Mouse (Mus musculus) hindbrain, embryonic 16.5 days (tissue): ENCODE results near the gene Tubgcp6. TPM values are rescaled to one million over a fixed set of nuclear protein-coding genes. Genes with fewer than 3 reads are reported as not detected.
A peak's percentile ranks its signal among the peaks of the same experiment; 100 is the strongest.

Source experiments
- ATAC-seq: fragments of 200-750 bp; cut with Nextera tagmentation; 2 replicates; pipeline ENCODE4 v1.8.0; 2017; ENCODE audit warnings: moderate TSS enrichment, moderate library complexity
- H3K27ac ChIP-seq: fragments of 300-500 bp; sonication (generic); 2 replicates; pipeline ENCODE4 v1.5.1; 2014; ENCODE audit warnings: low read depth, mild to moderate bottlenecking, control low read depth, low read length, moderate library complexity
- H3K27me3 ChIP-seq: fragments of 300-500 bp; sonication (generic); replicated peaks from 2 replicates; pipeline ENCODE4 v1.6.1; 2014; ENCODE audit warnings: low read length; ENCODE audit not compliant: control insufficient read depth, insufficient read depth
- H3K36me3 ChIP-seq: fragments of 300-500 bp; sonication (generic); 2 replicates; pipeline ENCODE4 v1.6.1; 2014; ENCODE audit warnings: mild to moderate bottlenecking, low read length, moderate library complexity, mixed read lengths; ENCODE audit not compliant: control insufficient read depth, insufficient read depth
- H3K4me1 ChIP-seq: fragments of 300-500 bp; sonication (generic); 2 replicates; pipeline ENCODE4 v1.6.1; 2014; ENCODE audit warnings: low read depth, low read length; ENCODE audit not compliant: control insufficient read depth, insufficient read depth
- H3K4me2 ChIP-seq: fragments of 300-500 bp; sonication (generic); 2 replicates; pipeline ENCODE4 v1.6.1; 2014; ENCODE audit warnings: mild to moderate bottlenecking, low read length, control low read depth, moderate library complexity
- H3K4me3 ChIP-seq: fragments of 300-500 bp; sonication (generic); 2 replicates; pipeline ENCODE4 v1.5.1; 2014; ENCODE audit warnings: mild to moderate bottlenecking, low read length, control low read depth, moderate library complexity
- H3K9ac ChIP-seq: fragments of 300-500 bp; sonication (generic); 2 replicates; pipeline ENCODE4 v1.6.1; 2014; ENCODE audit warnings: low read depth, mild to moderate bottlenecking, control low read depth, low read length, moderate library complexity
- H3K9me3 ChIP-seq: fragments of 300-500 bp; sonication (generic); 2 replicates; pipeline ENCODE4 v1.6.1; 2014; ENCODE audit warnings: mild to moderate bottlenecking, low read length, moderate library complexity; ENCODE audit not compliant: control insufficient read depth
- WGBS: fragments of 180-500 bp; shearing (Covaris S2); extraction: QIAGEN DNeasy Blood & Tissue Kit; methylation state at CpG from one replicate; pipeline ENCODE4 v1.1.7; 2014; 5-methylcytosine and 5-hydroxymethylcytosine counted together
- polyA plus RNA-seq: library from polyadenylated mRNA; unstranded; fragments of >200 nt; fragmentation: Nextera tagmentation; extraction: Ambion mirVana; gene quantifications from 2 replicates; pipeline ENCODE4 v1.2.1, GENCODE M21; 2015

Gene Tubgcp6
- polyA plus RNA-seq, 1 experiment from 2014 or later, result 15.2 TPM

DNA sequence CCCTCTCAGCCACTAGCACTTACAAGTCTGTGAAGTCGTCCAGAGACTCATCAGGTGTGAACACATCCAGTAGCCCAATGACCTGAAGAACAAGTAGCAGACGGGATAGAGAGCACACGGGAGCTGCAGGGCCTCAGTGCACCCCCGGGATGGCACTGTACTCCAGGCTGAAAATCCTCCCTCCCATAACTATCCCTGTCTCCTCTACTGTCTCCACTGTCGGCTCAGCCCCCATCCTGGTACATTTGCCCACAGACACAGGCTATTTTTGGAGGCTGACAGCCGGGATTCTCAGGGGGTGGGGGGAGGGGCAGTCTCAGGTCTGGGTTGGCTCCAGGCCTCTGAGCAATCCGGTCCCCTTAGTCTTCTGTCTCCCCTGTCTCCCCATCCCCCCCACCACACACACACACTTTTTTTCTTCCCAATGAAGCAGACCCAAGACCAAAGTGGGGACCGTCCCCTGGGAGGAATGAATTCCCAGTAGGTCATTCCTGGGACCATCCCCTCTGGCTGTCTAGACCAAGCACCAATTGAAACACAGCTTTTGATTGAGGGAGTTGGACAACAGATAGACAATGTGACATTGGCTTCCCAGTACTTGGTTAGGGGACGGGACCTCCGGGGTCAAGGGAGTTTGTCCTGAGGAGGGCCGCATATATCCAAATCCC, 14.6 kb upstream of the Tubgcp6 start:
- no peak overlapping the region for H3K27ac ChIP-seq
- no peak for ATAC-seq
- 70% methylated on average over 11 of the region's 11 CpGs for WGBS
- H3K4me3 ChIP-seq, result no peak overlapping the region
- H3K4me2 ChIP-seq, result no peak overlapping the region
- H3K9ac ChIP-seq, result no peak overlapping the region
- H3K27me3 ChIP-seq, result peaks cover 5% of the 10 kb centered on the region; the same call in 1 of the 2 replicates
- no peaks in the 10 kb centered on the region for H3K9me3 ChIP-seq
- H3K36me3 ChIP-seq, result no peaks in the 10 kb centered on the region
- peaks cover 13% of the 10 kb centered on the region for H3K4me1 ChIP-seq

DNA sequence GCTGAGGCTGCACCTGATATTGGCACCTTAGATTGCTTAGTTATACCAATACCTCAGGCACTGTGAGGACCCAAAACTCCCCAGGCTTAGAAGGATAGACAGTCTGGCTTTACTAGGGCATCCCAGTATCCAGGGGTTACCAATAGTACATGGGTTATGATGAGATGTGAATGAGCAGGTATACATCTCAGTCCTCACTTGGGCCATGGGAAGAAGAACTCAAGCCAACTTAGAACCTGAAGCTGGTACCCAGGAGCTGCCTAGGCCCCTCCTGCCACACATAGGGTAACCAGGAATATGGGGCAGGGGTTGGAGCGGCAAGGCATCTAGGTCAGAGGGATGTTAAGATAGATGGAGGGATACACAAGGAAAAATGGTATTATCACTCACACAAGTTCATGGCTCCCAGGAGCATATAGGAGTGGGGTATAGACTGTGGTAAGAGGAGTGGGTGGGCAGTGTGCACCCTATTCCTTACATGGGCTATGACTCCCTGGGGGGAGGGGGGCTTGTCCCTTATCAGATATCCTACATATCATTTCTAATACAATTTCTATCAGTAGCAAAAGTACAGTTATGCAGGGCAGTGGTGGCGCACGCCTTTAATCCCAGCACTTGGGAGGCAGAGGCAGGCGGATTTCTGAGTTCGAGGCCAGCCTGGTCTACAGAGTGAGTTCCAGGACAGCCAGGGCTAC, 13.7 kb upstream of the Tubgcp6 start:
- no peak for ATAC-seq
- H3K27ac ChIP-seq, result no peak overlapping the region
- H3K27me3 ChIP-seq, result peaks cover 5% of the 10 kb centered on the region; the same call in 1 of the 2 replicates
- 94% methylated on average over 4 of the region's 5 CpGs for WGBS
- H3K9ac ChIP-seq, result no peak overlapping the region
- H3K4me3 ChIP-seq, result no peak overlapping the region
- no peaks in the 10 kb centered on the region for H3K36me3 ChIP-seq
- peaks cover 13% of the 10 kb centered on the region for H3K4me1 ChIP-seq
- no peaks in the 10 kb centered on the region for H3K9me3 ChIP-seq
- no peak overlapping the region for H3K4me2 ChIP-seq

- Histone ChIP-seq H3K9me3 (no peaks in the 10 kb centered on the region), H3K4me1 (peaks cover 12% of the 10 kb centered on the region), H3K9ac (no peak overlapping the region), H3K4me3 (no peak overlapping the region), H3K27ac (no peak overlapping the region), H3K36me3 (no peaks in the 10 kb centered on the region), H3K4me2 (no peak overlapping the region), H3K27me3 (no peaks in the 10 kb centered on the region)
- no peak for ATAC-seq
- 90% methylated on average over 3 of the region's 3 CpGs for WGBS
Measured at GRCm38 (mm10) chr15:89131316-89131715, 8.4 kb upstream of the Tubgcp6 start.

DNA sequence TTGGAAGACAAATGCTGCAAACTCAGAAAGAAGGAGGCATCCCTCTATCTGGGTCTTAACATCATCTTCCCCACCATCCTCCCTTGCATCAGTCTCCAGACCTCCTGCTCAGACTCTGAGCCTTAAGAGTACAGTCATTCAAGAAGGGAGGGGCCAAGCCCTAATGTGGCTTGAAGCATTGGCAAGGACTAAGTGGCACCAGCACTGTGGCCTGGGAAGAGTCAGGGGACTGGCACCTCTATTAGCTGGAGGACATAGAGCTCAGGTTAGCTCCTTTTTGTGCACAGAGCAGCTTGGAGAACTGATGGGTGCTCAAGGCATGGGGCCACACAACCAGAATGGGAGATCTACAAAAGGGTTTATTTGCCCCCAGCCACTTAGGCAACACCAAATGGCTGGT, 7.3 kb upstream of the Tubgcp6 start:
- no peak overlapping the region for H3K4me3 ChIP-seq
- no peak for ATAC-seq
- no peaks in the 10 kb centered on the region for H3K36me3 ChIP-seq
- no peak overlapping the region for H3K27ac ChIP-seq
- peaks cover 12% of the 10 kb centered on the region for H3K4me1 ChIP-seq
- H3K4me2 ChIP-seq, result no peak overlapping the region
- no peaks in the 10 kb centered on the region for H3K9me3 ChIP-seq
- no peak overlapping the region for H3K9ac ChIP-seq
- H3K27me3 ChIP-seq, result no peaks in the 10 kb centered on the region

- Histone ChIP-seq H3K9me3 (no peaks in the 10 kb centered on the region), H3K27me3 (no peaks in the 10 kb centered on the region), H3K4me3 (peak within 1 kb of the TSS; percentile 65), H3K4me2 (peak within 1 kb of the TSS; percentile 64), H3K9ac (peak within 1 kb of the TSS; percentile 81), H3K27ac (peak within 1 kb of the TSS; percentile 81), H3K4me1 (peaks cover 17% of the 10 kb centered on the region), H3K36me3 (no peaks in the 10 kb centered on the region)
- WGBS, result 4% methylated on average over 35 of the region's 36 CpGs
- peak; percentile 85 for ATAC-seq
Measured at GRCm38 (mm10) chr15:89128382-89129350, 5.8 kb upstream of the Tubgcp6 start, which contains the start of gene Hdac10. TSS of gene Hdac10 (minus strand) at chr15:89128700.

- Histone ChIP-seq H3K27me3 (no peaks in the 10 kb centered on the region), H3K4me3 (peak overlapping the region; percentile 65), H3K4me2 (peak overlapping the region; percentile 64), H3K4me1 (peaks cover 21% of the 10 kb centered on the region), H3K27ac (peak overlapping the region; percentile 14; the same call in 1 of the 2 replicates), H3K36me3 (no peaks in the 10 kb centered on the region), H3K9ac (peak overlapping the region; percentile 81), H3K9me3 (no peaks in the 10 kb centered on the region)
- ATAC-seq, result no peak
- 86% methylated on average over 8 of the region's 8 CpGs for WGBS
Measured at GRCm38 (mm10) chr15:89127364-89127940, 4.5 kb upstream of the Tubgcp6 start.

DNA sequence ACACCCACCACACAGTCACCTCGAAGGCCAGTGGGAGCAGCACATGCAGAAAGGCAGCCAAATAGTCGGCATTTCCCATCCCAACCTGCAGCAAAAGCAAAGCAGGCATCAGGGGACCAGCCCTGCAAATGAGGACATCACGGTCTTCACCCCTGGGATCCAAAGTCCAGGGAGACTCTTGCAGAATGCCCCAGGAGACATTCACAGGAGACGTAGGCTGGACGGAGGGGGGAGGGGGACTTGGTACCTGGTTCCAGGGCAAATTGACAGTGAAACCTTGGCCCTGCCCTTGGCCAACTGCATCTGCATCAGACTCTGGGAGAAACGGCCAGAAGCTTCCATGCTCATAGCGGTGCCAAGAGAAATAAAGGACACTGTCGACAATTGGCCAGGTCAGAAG, 3.7 kb upstream of the Tubgcp6 start:
- WGBS, result 86% methylated on average over 8 of the region's 8 CpGs
- Histone ChIP-seq H3K4me2 (no peak overlapping the region), H3K9me3 (no peaks in the 10 kb centered on the region), H3K9ac (no peak overlapping the region), H3K36me3 (no peaks in the 10 kb centered on the region), H3K4me1 (peaks cover 30% of the 10 kb centered on the region), H3K27ac (no peak overlapping the region), H3K27me3 (no peaks in the 10 kb centered on the region), H3K4me3 (no peak overlapping the region)
- no peak for ATAC-seq

DNA sequence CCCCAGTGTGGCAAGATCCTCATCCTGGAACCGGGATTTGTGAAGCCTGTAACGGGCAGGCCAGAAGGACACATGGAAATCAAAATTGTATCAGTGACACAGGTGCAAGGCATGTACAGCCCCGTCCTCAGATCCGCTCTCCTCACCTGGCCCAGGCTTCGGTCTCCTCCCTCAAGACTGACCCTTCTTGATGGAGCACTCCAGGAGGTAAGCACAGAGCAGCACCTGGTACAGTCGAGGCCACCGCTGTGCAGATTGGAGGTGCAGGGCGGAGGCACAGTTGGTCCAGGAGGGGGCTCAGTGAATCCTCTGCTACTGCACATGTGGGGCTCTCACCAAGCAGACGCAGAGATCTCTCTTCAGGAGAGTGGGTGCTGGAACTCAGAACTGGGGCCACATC, 2.4 kb upstream of the Tubgcp6 start:
- Histone ChIP-seq H3K36me3 (no peaks in the 10 kb centered on the region), H3K9ac (no peak overlapping the region), H3K4me1 (peaks cover 42% of the 10 kb centered on the region), H3K4me2 (no peak overlapping the region), H3K27ac (no peak overlapping the region), H3K9me3 (no peaks in the 10 kb centered on the region), H3K27me3 (no peaks in the 10 kb centered on the region), H3K4me3 (no peak overlapping the region)
- no peak for ATAC-seq
- WGBS, result 96% methylated on average over 9 of the region's 9 CpGs
